Mouse (Mus musculus): ENCODE measurements around the gene Ssh2.
"Not testable (repeated sequence)": the region's sequence is repeated elsewhere in the genome, so short reads cannot be mapped to it uniquely, and the experiment has no call there.

Gene Ssh2

GRCm38 (mm10) chr11:77235267-77235666, 19.2 kb downstream of the Ssh2 start:
- no peak for DNase-seq

GRCm38 (mm10) chr11:77239658-77240345, 23.7 kb downstream of the Ssh2 start:
- DNase-seq = no peak

GRCm38 (mm10) chr11:77240466-77241246, 24.6 kb downstream of the Ssh2 start:
- no peak for DNase-seq

- DNase-seq = no peak
Observed at GRCm38 (mm10) chr11:77242912-77243311, 26.8 kb downstream of the Ssh2 start.

- no peak for DNase-seq
Observed at GRCm38 (mm10) chr11:77252826-77253225, 36.7 kb downstream of the Ssh2 start.

- DNase-seq = no peak
Observed at GRCm38 (mm10) chr11:77259441-77259840, 43.4 kb downstream of the Ssh2 start.

GRCm38 (mm10) chr11:77267401-77267800, 51.3 kb downstream of the Ssh2 start:
- no peak for DNase-seq

- no peak for DNase-seq
Observed at GRCm38 (mm10) chr11:77276000-77276399, 59.9 kb downstream of the Ssh2 start.

GRCm38 (mm10) chr11:77278538-77278937, 62.5 kb downstream of the Ssh2 start:
- DNase-seq = not testable (repeated sequence)

- no peak for DNase-seq
Observed at GRCm38 (mm10) chr11:77280219-77280618, 64.1 kb downstream of the Ssh2 start.

- DNase-seq = no peak
Observed at GRCm38 (mm10) chr11:77291447-77291846, 75.4 kb downstream of the Ssh2 start.

- not testable (repeated sequence) for DNase-seq
Observed at GRCm38 (mm10) chr11:77293673-77294072, 77.6 kb downstream of the Ssh2 start.

- no peak for DNase-seq
Observed at GRCm38 (mm10) chr11:77297246-77297645, 81.2 kb downstream of the Ssh2 start.

GRCm38 (mm10) chr11:77307205-77307604, 91.1 kb downstream of the Ssh2 start:
- no peak for DNase-seq

GRCm38 (mm10) chr11:77308533-77308932, 92.4 kb downstream of the Ssh2 start:
- DNase-seq = peak; percentile 36

- DNase-seq = no peak
Observed at GRCm38 (mm10) chr11:77317721-77318477, 101.8 kb downstream of the Ssh2 start.

GRCm38 (mm10) chr11:77318478-77319118, 102.5 kb downstream of the Ssh2 start:
- DNase-seq = no peak

- DNase-seq = no peak
Observed at GRCm38 (mm10) chr11:77321214-77321613, 105.1 kb downstream of the Ssh2 start.

GRCm38 (mm10) chr11:77330529-77330928, 114.4 kb downstream of the Ssh2 start:
- DNase-seq = no peak

- DNase-seq = no peak
Observed at GRCm38 (mm10) chr11:77347273-77347672, 131.2 kb downstream of the Ssh2 start.

GRCm38 (mm10) chr11:77348142-77348741, 132.2 kb downstream of the Ssh2 start:
- DNase-seq = peak; percentile 94

GRCm38 (mm10) chr11:77348985-77349384, 132.9 kb downstream of the Ssh2 start:
- DNase-seq = peak; percentile 33

- no peak for DNase-seq
Observed at GRCm38 (mm10) chr11:77349698-77350097, 133.6 kb downstream of the Ssh2 start.

Data from thymus, postnatal 25 days (tissue).